Mouse (Mus musculus) MN1 (cell line): ENCODE data around the gene Calml4.
A peak's percentile ranks its signal among the peaks of the same experiment; 100 is the strongest.
"Not testable (repeated sequence)": the region's sequence is repeated elsewhere in the genome, so short reads cannot be mapped to it uniquely, and the experiment has no call there.

Source experiments
- DNase-seq: peaks from one replicate; pipeline ENCODE4 v3.0.0-alpha.2; 2016; ENCODE audit warnings: low spot score

Calml4 gene

DNA sequence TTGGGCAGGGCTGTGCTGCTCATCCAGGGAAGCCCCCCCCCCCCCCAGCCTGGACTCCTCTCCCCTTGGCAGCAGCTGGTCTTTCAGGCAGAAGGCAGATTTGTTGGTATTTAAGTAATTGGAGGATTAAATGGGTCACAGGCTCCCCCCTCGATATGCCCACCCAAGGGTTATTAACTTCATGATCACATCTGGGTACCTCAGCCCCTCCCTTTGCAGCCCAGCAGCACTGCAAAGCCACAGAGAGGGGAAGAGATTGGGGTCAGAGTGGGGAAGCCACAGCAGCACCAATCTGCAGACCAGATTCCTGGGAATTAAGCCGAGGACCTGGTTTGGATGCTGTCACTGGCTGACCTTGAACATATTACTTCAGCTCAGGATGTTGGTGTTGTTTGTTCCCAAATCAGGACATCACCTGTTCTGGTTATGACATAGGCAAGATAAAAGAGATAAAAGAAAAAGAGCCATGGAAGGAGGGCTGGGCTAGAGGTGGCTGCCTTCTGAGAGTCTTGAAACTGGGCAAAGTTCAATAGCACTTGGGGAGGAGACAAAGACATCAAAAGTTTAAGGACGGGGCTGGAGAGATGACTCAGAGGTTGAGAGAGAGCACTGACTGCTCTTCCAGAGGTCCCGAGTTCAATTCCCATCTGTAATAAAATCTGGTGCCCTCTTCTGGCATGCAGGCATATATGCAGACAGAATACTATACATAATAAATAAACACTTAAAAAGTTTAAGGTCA, 22.0 kb upstream of the Calml4 start:
- DNase-seq, result no peak

DNA sequence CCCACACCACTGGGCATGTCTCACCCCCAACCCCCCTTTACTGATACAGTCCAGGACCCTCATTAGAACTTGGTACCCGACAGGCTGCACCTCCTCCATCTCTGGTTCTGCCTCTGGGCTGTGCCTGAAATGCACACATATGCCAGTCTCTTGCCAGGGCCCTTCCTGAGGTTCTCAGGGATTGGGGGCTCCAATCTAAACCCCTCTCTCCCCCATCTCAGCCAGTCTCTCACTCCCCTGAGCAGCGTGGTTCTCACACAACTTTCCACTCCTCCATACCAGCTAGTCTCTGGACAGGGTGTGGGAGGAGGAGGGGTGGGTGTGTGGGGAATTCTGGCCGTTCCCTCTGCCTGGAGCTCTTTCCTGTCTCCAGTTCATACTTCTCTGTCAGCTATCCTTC, 20.3 kb upstream of the Calml4 start:
- DNase-seq, result no peak

DNA sequence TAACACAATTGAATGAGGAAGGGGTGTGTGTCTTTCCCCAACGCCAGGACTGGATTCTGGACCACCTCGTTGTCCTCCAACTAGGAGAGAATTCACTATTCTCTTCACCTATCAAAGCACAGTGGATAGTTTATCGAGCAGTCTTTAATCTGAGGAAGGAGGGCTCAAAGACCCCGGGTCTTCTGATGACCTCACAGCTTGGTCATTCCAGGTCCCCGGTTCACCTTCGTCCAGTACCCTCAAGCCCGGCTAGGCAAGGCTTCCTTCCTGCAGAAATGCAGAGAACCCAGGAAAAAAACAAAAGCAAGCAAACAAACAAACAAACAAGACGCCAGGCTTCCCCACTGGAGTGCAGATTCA, 19.8 kb upstream of the Calml4 start:
- DNase-seq, result no peak

DNA sequence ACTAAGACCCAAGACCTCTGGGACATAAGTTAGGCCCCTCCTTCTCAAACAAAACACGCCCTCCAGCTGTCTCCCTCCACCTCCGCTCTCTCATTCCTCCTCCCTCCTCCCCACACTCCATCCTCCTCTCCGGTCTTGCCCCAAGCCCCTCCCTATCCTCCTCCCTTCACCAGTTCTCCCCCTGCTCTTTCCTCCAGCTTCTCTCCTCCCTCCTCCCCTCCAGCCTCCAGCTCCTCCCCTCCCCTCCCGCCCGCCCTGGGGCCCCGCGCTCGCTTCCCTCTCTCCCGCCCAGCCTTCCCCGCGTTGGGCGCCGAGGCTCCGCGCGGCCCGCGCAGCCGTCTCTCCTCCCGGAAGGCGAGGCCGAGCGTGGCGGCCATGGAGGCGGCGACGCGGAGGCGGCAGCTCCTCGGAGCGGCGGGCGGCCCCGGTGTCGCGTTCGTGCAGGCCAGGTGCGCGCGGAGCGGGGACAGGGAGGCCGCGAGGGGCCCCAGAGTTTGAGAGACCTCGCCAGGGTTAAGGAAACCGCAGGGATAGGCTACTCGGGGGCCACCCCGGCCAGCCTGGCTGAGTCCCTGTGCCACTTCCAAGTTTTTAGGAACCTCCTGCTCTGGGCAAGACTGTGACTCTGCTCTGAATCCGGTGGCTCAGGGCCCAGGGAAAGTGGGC, 19.2 kb upstream of the Calml4 start, which contains the start of gene Cln6:
TSS of gene Cln6 (plus strand) at position 280 of the 666 bp plus-strand sequence.
- peak; percentile 81 for DNase-seq

DNA sequence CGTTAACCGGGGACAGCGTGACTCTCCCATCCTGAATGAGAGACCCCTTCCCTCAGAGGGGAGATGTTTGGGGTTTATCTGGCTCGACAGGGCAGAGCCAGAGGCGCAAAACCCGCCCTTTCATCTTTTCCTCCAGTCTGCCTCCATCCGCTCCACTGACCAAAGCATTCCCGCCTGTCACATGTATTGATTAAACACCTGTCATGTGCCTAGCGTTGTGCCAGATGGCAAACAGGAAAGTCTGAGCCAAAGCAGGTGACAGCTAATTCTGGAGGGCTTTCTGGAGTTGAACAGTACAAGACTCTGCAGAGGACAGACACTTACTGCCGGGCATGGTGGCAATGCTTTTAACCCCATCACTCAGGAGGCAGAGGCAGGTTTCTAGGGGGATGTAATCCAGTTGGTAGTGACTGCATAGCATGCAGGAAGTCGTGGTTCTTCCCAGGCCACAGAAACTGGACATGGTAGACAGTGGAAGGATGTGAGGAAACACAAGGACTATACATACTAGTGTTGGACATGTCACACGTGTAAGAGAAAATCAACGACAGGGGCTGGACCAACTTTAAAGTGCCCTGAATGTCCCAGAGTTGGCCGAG, 18.6 kb upstream of the Calml4 start:
- DNase-seq, result peak; percentile 42

DNA sequence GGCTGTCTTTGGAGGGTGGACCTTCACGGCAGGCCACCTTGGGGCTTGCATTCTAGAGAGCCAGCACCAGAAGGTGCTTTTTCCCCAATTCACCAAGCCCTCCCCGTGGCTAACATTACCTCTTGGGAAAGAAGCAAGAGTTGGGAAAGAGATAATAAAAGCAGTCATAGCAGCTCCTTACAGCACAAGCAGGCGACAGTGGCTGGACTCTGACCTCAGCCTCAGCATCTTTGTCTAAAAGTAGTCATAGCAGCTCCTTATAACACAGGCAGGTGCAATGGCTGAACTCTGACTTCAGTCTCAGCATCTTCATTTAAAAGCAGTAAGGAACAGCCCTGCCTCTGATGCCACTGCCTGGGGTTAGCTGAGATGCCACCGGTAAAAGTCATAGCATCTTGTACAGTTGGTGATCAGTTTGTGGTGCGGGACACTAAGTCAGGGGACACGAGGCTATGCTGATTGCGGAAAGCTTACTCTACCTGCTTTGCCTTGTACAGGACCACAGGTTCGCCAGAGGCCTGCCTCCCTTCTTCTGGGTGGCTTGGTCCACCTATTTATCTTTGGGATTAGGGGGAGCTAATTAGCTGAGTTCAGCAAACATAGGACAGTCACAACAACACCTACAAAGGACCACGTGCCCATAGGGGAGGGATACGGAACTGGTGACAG, 14.4 kb upstream of the Calml4 start:
- DNase-seq, result no peak

DNA sequence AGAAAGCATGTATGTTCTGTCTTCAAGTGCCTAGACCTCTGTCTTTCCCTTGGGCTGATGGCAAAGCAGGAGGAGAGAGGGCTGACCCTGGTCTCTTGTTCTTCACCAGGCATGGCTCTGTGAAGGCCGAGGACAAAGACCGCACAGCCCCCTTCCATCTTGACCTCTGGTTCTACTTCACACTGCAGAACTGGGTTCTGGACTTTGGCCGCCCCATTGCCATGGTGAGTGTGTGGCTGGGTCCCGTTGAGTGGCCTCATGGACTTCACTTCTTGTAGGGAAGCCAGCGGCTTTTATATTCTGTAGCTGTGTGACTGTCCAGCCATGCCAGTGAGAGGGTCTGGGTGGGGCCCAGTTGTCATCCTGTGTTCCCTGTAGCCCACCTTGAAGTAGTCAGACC, 13.4 kb upstream of the Calml4 start:
- no peak for DNase-seq

DNA sequence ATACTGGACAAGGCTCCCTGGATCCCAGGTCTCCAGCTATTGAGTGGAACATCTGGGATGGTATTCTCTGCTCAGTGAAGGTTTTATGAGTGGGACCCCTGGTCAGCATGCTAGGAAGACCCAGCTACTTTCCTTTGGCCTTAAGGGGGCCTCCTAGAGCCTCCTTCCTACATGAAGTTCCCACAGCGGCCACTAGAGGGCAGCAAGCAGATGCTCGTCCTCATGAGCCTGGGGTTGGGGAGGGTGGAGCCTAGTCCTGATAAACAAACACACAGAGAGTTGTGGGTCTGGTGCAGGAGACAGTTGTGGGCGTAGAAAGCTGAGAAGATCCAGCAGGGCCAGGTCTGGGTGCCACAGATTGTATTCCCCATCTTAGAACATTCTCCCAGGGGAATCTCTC, 10.2 kb upstream of the Calml4 start:
- peak; percentile 87 for DNase-seq

DNA sequence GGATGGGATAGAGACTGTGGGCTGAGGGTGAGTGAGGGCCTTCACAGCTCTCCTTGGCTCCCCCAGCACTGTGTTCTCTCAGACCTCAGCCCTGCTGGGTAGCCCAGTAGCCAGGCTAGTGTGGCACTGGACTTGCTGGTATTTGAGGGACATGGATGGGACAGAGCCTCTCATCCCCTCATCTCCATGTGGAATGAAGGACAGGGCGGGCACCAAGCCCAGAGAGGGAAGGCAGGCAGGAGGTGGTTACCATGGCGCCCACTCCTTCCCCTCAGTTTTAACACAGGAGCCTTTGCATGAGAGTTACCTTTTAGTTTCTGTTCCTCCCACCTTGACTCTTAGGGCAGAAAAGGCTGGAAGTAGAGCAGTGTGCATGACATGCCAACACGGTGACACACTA, 9.2 kb upstream of the Calml4 start:
- DNase-seq, result no peak

DNA sequence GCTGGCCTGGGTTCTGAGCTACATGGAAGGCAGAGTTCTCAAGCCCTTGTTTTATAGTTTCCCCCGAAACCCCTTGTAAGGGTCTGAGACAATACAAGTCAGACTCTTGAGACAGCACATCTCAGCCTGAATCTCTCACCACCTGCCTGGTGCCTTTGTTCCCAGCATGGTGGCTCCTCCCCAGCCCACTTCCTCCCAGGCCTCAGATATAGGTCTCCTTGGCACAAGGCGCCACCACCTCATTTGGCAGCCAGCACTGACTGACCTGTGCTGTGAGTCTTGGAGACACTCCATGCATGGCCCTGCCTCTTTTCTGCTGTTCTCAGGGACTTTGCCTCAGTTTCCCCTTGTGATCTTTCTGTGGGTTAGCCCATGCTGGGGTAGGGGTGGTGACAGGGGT, 6.3 kb upstream of the Calml4 start:
- DNase-seq, result no peak

DNA sequence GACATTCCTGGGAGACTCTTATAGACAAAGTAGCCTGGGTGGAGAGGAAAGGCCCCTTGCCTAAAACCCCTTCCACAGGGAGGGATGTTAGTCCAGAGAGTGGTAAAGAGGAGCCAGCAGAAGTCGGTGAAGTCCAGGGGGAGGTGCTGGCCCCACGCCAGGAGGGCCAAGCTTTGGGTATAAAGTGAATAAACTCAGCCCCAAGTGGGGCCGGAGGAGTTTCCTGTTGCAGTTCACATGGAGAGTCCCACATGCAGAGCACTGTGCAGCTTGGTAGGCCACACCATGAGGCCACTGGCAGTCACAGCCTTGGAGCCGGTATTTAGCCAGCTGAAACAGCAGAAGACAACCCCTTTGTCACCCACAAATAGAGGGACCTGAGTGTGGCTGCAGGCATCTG, 3.4 kb upstream of the Calml4 start:
- no peak for DNase-seq

DNA sequence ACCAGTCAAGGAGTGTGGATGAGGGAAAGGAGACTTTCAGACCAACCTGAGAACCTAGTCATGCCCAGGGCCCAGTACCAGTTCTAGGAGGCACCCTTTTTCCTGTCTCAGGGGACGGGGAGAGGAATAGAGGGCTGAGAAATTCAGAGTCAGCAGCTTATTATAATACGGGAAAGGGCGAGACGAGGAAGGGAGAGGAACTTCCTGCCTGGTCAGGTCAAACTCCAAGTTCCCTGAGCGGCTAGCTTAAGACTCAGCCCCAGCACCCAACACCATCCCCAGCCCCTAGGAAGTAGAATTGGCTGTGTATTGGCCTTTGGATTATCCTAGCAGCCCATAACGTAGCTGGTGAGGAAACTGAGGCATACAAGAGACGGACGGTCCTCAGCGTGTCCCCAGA, 664 bp upstream of the Calml4 start:
- DNase-seq, result no peak

DNA sequence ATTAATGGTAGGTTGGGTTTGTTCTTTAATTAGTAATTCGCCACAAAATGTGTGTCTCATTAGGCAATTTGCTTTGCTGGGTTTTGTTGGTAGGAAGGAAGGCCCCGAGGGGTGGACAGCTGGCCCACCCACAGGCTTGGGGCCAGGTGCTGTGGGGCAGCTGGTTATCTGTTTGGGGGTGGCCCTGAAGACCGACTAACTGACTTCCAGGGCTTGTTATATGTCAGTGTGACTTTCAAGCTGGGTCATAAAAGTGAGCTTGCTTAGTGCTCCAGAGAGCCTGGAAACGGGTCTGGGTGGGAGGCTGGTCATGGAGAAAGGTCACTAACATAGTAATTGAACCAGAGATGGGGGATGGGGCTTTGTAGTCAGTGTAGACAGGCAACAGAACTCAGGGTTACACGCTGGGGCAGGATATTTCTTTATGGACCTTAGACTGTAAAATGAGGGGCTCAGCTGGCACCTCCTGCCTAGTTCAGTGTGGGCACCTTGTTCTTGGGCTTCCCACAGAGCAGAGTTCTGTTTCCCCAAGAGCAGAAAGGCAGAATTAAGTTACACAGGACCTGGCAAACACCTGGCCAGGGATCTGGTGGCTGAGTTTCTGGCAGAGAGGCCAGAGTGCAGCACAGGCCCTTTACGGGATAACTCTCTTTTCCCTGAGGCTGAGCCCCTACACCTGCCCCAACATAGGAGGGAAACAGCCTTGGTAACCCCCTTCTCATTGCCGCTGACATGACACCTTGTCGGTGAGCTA, 563 bp downstream of the Calml4 start:
- peak; percentile 20 for DNase-seq

DNA sequence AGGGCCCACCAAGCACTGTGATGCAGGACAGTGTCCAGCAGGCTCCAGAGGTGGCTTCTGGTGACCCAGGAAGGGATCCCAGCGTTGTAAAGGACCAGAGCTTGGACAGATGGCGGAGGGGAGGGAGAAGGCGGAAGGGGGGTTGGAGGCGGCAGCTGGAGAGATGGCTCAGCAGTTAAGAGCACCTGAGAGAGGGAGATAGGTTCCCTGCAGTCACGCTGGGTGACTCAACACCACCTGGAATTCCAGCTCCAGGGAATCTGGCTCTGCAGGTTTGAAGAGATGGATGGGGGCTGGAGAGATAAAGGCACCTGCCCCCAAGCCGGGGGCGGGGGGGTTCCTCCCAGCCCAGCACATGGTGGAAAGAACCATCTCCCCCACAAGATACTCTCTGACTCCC, 2.2 kb downstream of the Calml4 start:
- DNase-seq, result not testable (repeated sequence)

DNA sequence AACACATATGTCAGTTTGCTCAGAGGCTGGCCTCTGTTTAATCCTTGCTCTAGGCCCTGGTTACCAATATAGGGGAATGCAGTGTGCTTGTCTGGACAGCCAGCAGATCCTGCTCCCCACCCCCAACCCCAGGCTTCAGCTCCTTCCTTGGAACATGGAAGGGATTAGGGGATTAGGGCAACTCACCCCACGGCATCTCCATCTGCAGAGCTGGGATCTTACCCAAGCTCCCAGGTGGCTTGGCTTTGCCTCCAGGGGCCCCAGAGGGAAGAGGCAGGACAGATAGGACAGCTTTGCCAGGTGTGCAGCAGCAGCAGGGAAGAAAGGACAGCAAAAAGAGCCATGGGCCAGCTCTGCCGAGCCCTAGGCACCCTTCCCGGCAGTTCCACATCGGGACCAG, 3.0 kb downstream of the Calml4 start:
- no peak for DNase-seq

DNA sequence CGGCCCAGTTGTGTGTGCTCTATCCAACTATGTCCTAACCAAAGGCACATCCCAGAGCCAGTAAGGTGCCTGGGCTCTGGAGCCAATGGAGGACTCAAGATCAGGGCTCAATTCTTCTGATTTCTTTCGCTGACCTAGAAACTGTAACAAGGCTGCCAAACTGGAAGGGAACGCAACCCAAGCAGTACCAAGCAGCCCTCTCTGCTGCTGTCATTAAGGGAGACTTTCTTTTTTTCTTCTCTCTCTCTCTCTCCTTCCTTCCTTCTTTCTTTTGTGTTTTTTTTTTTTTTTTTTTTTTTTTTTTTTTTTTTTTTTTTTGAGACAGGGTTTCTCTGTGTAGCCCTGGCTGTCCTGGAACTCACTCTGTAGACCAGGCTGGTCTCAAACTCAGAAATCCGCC, 11.4 kb downstream of the Calml4 start:
- DNase-seq, result not testable (repeated sequence)

DNA sequence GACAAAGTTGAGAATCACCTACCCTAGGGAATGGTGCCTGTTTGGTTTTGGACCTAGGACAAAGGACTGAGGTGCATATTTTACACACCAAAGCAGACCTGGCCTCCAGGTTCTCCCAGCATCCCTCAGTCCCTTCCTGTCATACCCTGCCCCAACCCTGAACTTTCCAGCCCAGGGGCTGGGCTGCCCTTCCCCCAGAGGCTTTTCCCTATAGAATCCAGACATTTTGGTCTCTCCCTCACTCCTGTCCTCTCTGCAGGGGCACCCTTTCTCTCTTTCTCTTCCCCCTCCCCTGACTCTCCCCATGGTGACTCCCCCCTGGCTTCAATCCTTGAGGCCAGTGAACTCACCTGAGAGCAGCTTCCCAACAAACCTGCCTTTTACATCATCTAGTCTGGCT, 12.8 kb downstream of the Calml4 start:
- DNase-seq, result no peak

DNA sequence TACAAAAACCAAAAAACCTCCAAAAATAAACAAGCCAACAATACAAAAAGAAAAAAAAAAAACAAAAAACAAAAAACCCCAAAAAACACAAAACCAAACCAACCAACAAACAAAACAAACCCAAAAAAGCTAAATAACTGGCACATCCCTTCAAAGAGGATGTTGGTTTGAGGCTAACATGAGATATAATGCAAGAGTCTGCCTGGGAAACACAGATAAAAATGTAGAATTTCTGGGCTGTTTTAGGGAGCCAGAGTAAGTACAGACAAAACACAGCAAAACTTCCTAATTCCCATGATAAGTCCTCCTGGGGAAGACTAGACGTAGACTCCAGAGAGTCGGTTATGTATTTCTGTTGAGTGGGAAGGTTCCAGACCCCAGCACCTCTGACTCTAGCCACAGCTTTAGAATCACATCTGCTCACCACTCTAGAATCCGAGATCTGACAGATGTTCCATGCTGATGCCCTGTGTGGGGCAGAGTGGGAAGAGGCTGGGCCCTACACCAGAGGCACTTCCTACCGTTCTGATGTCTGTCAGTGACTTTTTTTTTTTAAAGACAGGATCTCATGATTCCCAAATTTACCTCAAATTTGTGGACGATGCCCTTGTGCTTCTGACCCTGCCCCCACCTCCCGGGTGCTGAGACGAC, 19.2 kb downstream of the Calml4 start:
- no peak for DNase-seq

DNA sequence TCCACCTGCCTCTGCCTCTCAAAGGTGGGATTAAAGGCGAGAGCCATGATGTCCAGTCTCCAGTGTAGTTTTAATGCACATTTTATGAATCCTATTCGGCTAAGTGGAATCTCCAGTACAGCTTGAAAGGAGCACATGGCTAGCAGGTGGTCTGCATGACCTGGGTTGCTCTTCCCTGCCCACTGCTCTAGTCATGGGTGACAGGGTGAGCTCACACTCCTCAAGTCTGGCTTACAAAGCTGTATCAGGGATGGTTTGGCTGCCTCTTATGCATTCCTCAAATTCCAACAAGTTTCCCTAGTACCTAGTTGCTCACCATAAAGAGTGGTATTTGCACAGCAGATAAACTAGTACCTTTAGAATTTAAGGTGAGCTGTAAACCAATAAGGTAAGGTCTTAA, 19.9 kb downstream of the Calml4 start:
- DNase-seq, result no peak

DNA sequence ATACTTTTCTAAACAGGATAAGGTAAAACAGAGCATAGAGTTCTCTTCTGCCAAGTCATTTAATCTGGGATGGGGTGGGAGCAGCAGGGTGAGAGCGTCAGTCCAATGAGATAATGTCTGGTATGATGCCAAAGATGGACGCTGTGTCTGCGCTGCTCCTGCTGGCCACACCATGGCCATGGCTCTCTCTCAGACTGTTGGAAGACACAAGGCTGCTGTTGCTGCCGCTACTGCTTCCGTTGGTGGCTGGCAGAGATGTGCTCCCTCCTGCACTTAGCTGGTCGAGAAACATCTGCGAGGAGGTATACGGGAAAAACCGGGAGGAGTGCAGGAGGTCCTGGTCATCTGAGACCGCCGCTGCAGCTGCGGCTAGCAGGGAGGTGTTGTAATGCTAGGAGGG, 24.0 kb downstream of the Calml4 start:
- peak; percentile 88 for DNase-seq

DNA sequence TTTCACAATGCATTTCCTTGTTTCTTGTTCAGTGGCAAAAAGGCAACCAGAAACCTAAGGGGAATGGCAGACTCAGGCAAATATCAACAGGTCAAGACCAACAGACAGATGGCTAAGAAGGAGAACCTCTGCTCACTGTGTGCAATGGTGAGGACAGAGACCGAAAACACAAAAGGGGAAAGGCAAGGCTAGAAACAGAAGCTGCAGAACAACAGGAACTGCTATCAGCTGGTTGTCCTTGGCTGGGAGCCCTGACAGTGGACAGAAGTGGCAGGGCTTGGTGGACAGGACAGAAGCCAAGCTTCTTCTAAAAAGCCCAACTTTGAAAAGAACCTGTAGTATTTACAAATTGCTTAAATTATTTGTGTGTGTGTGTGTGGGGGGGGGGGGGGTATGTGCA, 36.6 kb downstream of the Calml4 start:
- no peak for DNase-seq

DNA sequence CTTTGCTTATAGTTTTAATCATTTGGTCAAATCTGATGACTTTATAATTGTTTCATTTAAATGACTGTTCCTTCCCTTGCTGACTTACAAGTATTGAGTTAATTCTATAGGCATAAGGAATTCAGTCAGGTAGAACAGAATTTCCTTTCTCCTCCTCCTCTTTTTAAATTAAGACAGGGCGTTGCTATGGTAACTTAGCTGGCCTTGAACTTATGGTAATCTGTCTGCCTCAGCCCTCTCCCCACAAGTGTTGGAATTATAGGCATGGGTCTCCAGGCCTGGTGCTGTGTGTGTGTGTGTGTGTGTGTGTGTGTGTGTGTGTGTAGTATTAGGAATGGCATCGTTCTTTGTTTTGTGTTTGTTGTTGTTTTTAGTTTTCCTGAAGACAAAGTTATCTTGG, 43.9 kb downstream of the Calml4 start:
- DNase-seq, result no peak
